Mouse (Mus musculus) liver, adult 2 months (tissue): Measurements from ENCODE around the gene Mark4. TPM values are rescaled to one million over a fixed set of nuclear protein-coding genes. Genes with fewer than 3 reads are reported as not detected.
A peak's percentile ranks its signal among the peaks of the same experiment; 100 is the strongest.

Experiments used
- DNase-seq: peaks from one replicate; pipeline ENCODE4 v3.0.0-alpha.2; 2011; ENCODE audit warnings: low read depth, low spot score; ENCODE audit errors: extremely low read depth
- H3K27ac ChIP-seq: fragments of 200-500 bp; replicated peaks from 2 replicates; pipeline ENCODE4 v1.5.1; 2012; ENCODE audit warnings: low read depth, mild to moderate bottlenecking, control low read depth, inconsistent platforms, low read length; ENCODE audit not compliant: insufficient read depth
- H3K27me3 ChIP-seq: fragments of 200-500 bp; 2 replicates; pipeline ENCODE4 v1.6.1; 2012; ENCODE audit warnings: mild to moderate bottlenecking, moderate library complexity, low read length, inconsistent platforms; ENCODE audit not compliant: control insufficient read depth, insufficient read depth
- H3K36me3 ChIP-seq: fragments of 200-500 bp; 2 replicates; pipeline ENCODE4 v1.6.1; 2012; ENCODE audit warnings: low read length, inconsistent platforms; ENCODE audit not compliant: control insufficient read depth, insufficient read depth
- H3K4me1 ChIP-seq: fragments of 200-500 bp; 2 replicates; pipeline ENCODE4 v1.6.1; 2011; ENCODE audit warnings: low read length; ENCODE audit not compliant: control insufficient read depth, insufficient read depth
- H3K4me3 ChIP-seq: fragments of 200-500 bp; 2 replicates; pipeline ENCODE4 v1.5.1; 2011; ENCODE audit warnings: low read depth, mild to moderate bottlenecking, control low read depth, low read length, moderate library complexity; ENCODE audit not compliant: insufficient read depth
- H3K79me2 ChIP-seq: fragments of 200-500 bp; 2 replicates; pipeline ENCODE4 v1.6.1; 2012; ENCODE audit warnings: inconsistent platforms, mild to moderate bottlenecking, low read length, moderate library complexity; ENCODE audit not compliant: control insufficient read depth, insufficient read depth
- H3K9ac ChIP-seq: fragments of 200-500 bp; 2 replicates; pipeline ENCODE4 v1.6.1; 2012; ENCODE audit warnings: low read depth, mild to moderate bottlenecking, control low read depth, inconsistent platforms, low read length
- CTCF ChIP-seq: fragments of 200-500 bp; IDR thresholded peaks from 2 replicates; pipeline ENCODE4 v1.5.1; 2011; ENCODE audit warnings: low read depth, low read length, control low read depth
- POLR2A ChIP-seq: fragments of 200-500 bp; IDR thresholded peaks from 2 replicates; pipeline ENCODE4 v1.6.1; 2011; ENCODE audit warnings: low read length, control low read depth; ENCODE audit not compliant: insufficient read depth; ENCODE audit errors: extremely low read depth
- WGBS: fragments of 180-500 bp; shearing (Covaris S2); methylation state at CpG from one replicate; pipeline ENCODE4 v1.1.7; 2018; 5-methylcytosine and 5-hydroxymethylcytosine counted together
- polyA plus RNA-seq: library from polyadenylated mRNA; depleted of rRNA; stranded (reverse); fragments of >200 nt; gene quantifications from 2 replicates; pipeline ENCODE4 v1.2.3, GENCODE M21; 2012
- total RNA-seq: library from RNA; depleted of rRNA; stranded (reverse); fragments of >200 nt; gene quantifications from 2 replicates; pipeline ENCODE4 v1.2.3, GENCODE M21; 2014

Gene Mark4
- total and polyA plus RNA-seq, 2 experiments: 1.8 to 6.4 TPM

GRCm38 (mm10) chr7:19457414-19458071, 1.1 kb downstream of the Mark4 start:
- H3K27me3 ChIP-seq: no peaks in the 10 kb centered on the region
- TF ChIP-seq POLR2A (no peak), CTCF (no peak)
- no peaks in the 10 kb centered on the region for H3K36me3 ChIP-seq
- H3K4me3 ChIP-seq: peak overlapping the region; percentile 98
- no peak for DNase-seq
- H3K4me1 ChIP-seq: peaks cover 10% of the 10 kb centered on the region
- peaks cover 37% of the 10 kb centered on the region for H3K79me2 ChIP-seq
- peak overlapping the region; percentile 96 for H3K9ac ChIP-seq
- H3K27ac ChIP-seq: no peak overlapping the region
- 22% methylated on average over 14 of the region's 14 CpGs for WGBS

DNA sequence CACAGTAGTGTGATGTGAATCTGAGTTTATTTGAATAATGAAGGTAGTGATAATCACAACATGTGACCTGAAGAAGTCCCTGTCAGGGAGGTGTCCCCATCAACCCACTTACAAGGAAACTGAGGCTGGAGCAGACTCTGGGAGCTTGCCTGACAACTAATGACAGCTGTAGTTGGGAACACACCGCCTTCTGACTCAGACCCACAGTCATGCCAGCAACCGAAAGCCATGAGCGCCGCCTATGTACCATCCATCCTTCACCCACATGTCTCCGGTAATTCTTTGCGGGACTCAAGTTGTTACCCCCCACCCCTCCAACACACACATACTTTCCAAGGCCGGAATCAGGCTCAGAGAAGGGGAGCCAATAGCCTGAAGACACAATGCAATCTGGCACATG, 2.0 kb downstream of the Mark4 start:
- Histone ChIP-seq H3K4me1 (peaks cover 10% of the 10 kb centered on the region), H3K9ac (no peak overlapping the region), H3K79me2 (peaks cover 37% of the 10 kb centered on the region), H3K27me3 (no peaks in the 10 kb centered on the region), H3K4me3 (no peak overlapping the region), H3K36me3 (no peaks in the 10 kb centered on the region), H3K27ac (no peak overlapping the region)
- no peak for DNase-seq
- 95% methylated on average over 7 of the region's 7 CpGs for WGBS
- TF ChIP-seq POLR2A (no peak), CTCF (no peak)

GRCm38 (mm10) chr7:19455819-19456495, 2.7 kb downstream of the Mark4 start:
- peaks cover 37% of the 10 kb centered on the region for H3K79me2 ChIP-seq
- no peak overlapping the region for H3K27ac ChIP-seq
- no peaks in the 10 kb centered on the region for H3K27me3 ChIP-seq
- H3K4me1 ChIP-seq: peaks cover 10% of the 10 kb centered on the region
- 71% methylated on average over 11 of the region's 11 CpGs for WGBS
- no peak overlapping the region for H3K4me3 ChIP-seq
- H3K9ac ChIP-seq: no peak overlapping the region
- TF ChIP-seq POLR2A (no peak), CTCF (no peak)
- DNase-seq: no peak
- H3K36me3 ChIP-seq: no peaks in the 10 kb centered on the region

GRCm38 (mm10) chr7:19455186-19455585, 3.4 kb downstream of the Mark4 start:
- no peak for DNase-seq
- 91% methylated on average over 4 of the region's 4 CpGs for WGBS
- Histone ChIP-seq H3K4me3 (no peak overlapping the region), H3K36me3 (no peaks in the 10 kb centered on the region), H3K27me3 (no peaks in the 10 kb centered on the region), H3K9ac (no peak overlapping the region), H3K27ac (no peak overlapping the region), H3K79me2 (peaks cover 37% of the 10 kb centered on the region), H3K4me1 (peaks cover 8% of the 10 kb centered on the region)
- TF ChIP-seq POLR2A: no peak
- TF ChIP-seq CTCF: no peak

- Histone ChIP-seq H3K27me3 (no peaks in the 10 kb centered on the region), H3K4me3 (no peak overlapping the region), H3K4me1 (no peaks in the 10 kb centered on the region), H3K9ac (no peak overlapping the region), H3K36me3 (peaks cover 3% of the 10 kb centered on the region; the same call in 1 of the 2 replicates), H3K79me2 (peaks cover 4% of the 10 kb centered on the region; the same call in 1 of the 2 replicates), H3K27ac (no peak overlapping the region)
- 89% methylated on average over 12 of the region's 12 CpGs for WGBS
- TF ChIP-seq POLR2A (no peak), CTCF (no peak)
- DNase-seq: no peak
Measured at GRCm38 (mm10) chr7:19449165-19449564, 9.5 kb downstream of the Mark4 start.

- Histone ChIP-seq H3K27ac (no peak overlapping the region), H3K4me3 (no peak overlapping the region), H3K36me3 (peaks cover 3% of the 10 kb centered on the region; the same call in 1 of the 2 replicates), H3K79me2 (no peaks in the 10 kb centered on the region), H3K4me1 (no peaks in the 10 kb centered on the region), H3K9ac (no peak overlapping the region), H3K27me3 (no peaks in the 10 kb centered on the region)
- WGBS: 95% methylated on average over 16 of the region's 16 CpGs
- no peak for DNase-seq
- TF ChIP-seq CTCF: no peak
- TF ChIP-seq POLR2A: no peak
Measured at GRCm38 (mm10) chr7:19447689-19448088, 10.9 kb downstream of the Mark4 start.
